Mouse (Mus musculus): ENCODE measurements at regions not wholly inside any gene's neighbourhood (a gene's known extent, or its start where the extent isn't known, plus 50 kb on each side); places are given as distances from the start of the nearest gene placed in this dataset.

DNA sequence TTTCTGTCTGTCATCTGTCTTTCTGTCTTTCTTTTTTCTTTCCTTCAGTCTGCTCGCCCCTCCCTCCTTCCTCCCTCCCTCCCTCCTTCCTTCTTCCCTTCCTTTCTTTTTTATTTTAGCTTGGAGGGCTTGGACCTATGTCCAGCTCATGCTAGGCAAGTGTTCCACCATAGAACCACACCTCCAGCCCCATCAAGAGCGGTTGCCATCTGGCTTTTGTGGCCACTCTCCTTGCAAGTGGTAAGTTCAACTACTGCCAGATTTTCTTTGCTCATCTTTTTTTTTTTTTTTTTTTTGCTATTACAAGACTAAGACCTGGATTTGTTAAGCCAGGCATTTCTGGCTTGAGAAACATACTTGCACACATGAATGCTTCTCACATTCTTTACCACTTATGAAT, 231.7 kb downstream of the Btg1 start:
- no peak for TF ChIP-seq CTCF (IDR thresholded peaks at IDR 0.05; ENCODE audit: low read depth, low read length)
- TF ChIP-seq POLR2A (IDR thresholded peaks at IDR 0.05; ENCODE audit: extremely low read depth, insufficient read depth, low read length) = no peak
- 96% methylated on average over 2 of the region's 2 CpGs for WGBS
- no peaks in the 10 kb centered on the region for H3K4me1 ChIP-seq (ENCODE audit: control insufficient read depth, insufficient read depth, low read length)
- H3K4me3 ChIP-seq (ENCODE audit: insufficient read depth, low read depth, low read length) = no peak overlapping the region
- H3K27me3 ChIP-seq (ENCODE audit: control insufficient read depth, insufficient read depth, low read length) = no peaks in the 10 kb centered on the region
- H3K36me3 ChIP-seq (ENCODE audit: control insufficient read depth, insufficient read depth, low read length) = no peaks in the 10 kb centered on the region
- DNase-seq (ENCODE audit: extremely low read depth, low read depth, low spot score) = no peak
- H3K27ac ChIP-seq (replicated peaks; ENCODE audit: insufficient read depth, low read depth, low read length) = no peak overlapping the region
- no peak overlapping the region for H3K9ac ChIP-seq (ENCODE audit: low read depth, low read length)
- H3K79me2 ChIP-seq (ENCODE audit: control insufficient read depth, insufficient read depth, low read length) = no peaks in the 10 kb centered on the region

DNA sequence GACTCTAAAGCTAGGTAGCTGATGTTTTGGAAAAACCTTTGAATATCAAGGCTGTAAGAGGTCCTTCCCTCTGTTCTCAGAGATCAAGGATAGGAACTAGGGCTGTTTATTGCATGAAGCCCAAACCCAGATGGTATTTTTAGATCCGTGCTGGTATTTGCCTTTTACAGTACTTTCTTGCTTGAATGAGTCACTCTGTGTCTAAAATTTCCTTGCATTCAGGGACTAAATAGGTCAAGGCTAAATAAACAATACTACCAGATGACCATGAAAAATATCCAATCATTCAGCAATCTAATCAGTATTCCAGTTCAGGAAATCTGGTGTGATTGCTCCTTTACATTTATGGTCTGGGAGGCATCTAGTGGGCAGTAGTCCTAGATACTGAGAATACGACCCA, 243.6 kb downstream of the Btg1 start:
- TF ChIP-seq POLR2A (IDR thresholded peaks at IDR 0.05; ENCODE audit: extremely low read depth, insufficient read depth, low read length) (no peak), CTCF (IDR thresholded peaks at IDR 0.05; ENCODE audit: low read depth, low read length) (no peak)
- Histone ChIP-seq H3K27ac (replicated peaks; ENCODE audit: insufficient read depth, low read depth, low read length) (no peak overlapping the region), H3K79me2 (ENCODE audit: control insufficient read depth, insufficient read depth, low read length) (no peaks in the 10 kb centered on the region), H3K4me1 (ENCODE audit: control insufficient read depth, insufficient read depth, low read length) (no peaks in the 10 kb centered on the region), H3K36me3 (ENCODE audit: control insufficient read depth, insufficient read depth, low read length) (no peaks in the 10 kb centered on the region), H3K9ac (ENCODE audit: low read depth, low read length) (no peak overlapping the region), H3K4me3 (ENCODE audit: insufficient read depth, low read depth, low read length) (no peak overlapping the region), H3K27me3 (ENCODE audit: control insufficient read depth, insufficient read depth, low read length) (no peaks in the 10 kb centered on the region)
- WGBS = 83% methylated on average over 2 of the region's 2 CpGs
- DNase-seq (ENCODE audit: extremely low read depth, low read depth, low spot score) = no peak

- TF ChIP-seq POLR2A (IDR thresholded peaks at IDR 0.05; ENCODE audit: extremely low read depth, insufficient read depth, low read length) (no peak), CTCF (IDR thresholded peaks at IDR 0.05; ENCODE audit: low read depth, low read length) (no peak)
- Histone ChIP-seq H3K27me3 (ENCODE audit: control insufficient read depth, insufficient read depth, low read length) (no peaks in the 10 kb centered on the region), H3K27ac (replicated peaks; ENCODE audit: insufficient read depth, low read depth, low read length) (no peak overlapping the region), H3K36me3 (ENCODE audit: control insufficient read depth, insufficient read depth, low read length) (no peaks in the 10 kb centered on the region), H3K4me1 (ENCODE audit: control insufficient read depth, insufficient read depth, low read length) (no peaks in the 10 kb centered on the region), H3K9ac (ENCODE audit: low read depth, low read length) (no peak overlapping the region), H3K4me3 (ENCODE audit: insufficient read depth, low read depth, low read length) (no peak overlapping the region), H3K79me2 (ENCODE audit: control insufficient read depth, insufficient read depth, low read length) (no peaks in the 10 kb centered on the region)
- WGBS = 90% methylated on average over 8 of the region's 8 CpGs
- no peak for DNase-seq (ENCODE audit: extremely low read depth, low read depth, low spot score)
These were observed 246.4 kb downstream of the Btg1 start for GRCm38 (mm10) chr10:96863230-96863629.

- Histone ChIP-seq H3K4me1 (ENCODE audit: control insufficient read depth, insufficient read depth, low read length) (no peaks in the 10 kb centered on the region), H3K4me3 (ENCODE audit: insufficient read depth, low read depth, low read length) (no peak overlapping the region), H3K9ac (ENCODE audit: low read depth, low read length) (no peak overlapping the region), H3K36me3 (ENCODE audit: control insufficient read depth, insufficient read depth, low read length) (no peaks in the 10 kb centered on the region), H3K27ac (replicated peaks; ENCODE audit: insufficient read depth, low read depth, low read length) (no peak overlapping the region), H3K79me2 (ENCODE audit: control insufficient read depth, insufficient read depth, low read length) (no peaks in the 10 kb centered on the region), H3K27me3 (ENCODE audit: control insufficient read depth, insufficient read depth, low read length) (no peaks in the 10 kb centered on the region)
- WGBS = 91% methylated on average over 3 of the region's 3 CpGs
- no peak for DNase-seq (ENCODE audit: extremely low read depth, low read depth, low spot score)
- TF ChIP-seq CTCF (IDR thresholded peaks at IDR 0.05; ENCODE audit: low read depth, low read length) (no peak), POLR2A (IDR thresholded peaks at IDR 0.05; ENCODE audit: extremely low read depth, insufficient read depth, low read length) (no peak)
These were observed 249.7 kb downstream of the Btg1 start for GRCm38 (mm10) chr10:96866468-96866867.

DNA sequence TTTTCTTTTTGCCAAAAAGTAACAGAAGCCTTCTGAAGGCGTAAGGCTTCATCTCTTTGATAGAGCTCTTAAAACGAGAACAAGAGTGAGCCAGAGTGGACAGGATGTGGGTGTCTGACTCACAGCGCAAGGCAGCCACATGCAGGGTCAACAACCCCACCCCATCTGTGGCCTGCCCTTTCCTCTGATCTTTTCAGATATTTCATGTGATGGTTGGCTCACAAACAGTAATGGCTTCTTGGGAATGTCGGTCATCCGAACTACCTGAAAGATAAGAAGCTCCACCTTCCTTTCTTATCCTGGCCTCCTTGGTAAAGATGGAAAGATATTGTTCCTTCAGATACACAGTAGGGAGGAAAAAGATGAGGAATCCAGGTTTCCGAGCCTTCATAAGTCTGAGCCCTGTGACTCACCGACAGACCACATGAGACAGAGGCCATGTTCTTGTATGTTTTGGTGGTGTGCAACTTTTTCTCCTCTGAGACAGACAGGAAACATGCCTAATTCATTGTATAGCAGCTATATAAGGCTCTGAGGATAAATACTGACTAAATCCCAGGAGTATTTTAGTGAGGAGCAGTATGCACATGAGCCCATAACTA, 254.9 kb downstream of the Btg1 start:
- no peak for DNase-seq (ENCODE audit: extremely low read depth, low read depth, low spot score)
- Histone ChIP-seq H3K27ac (replicated peaks; ENCODE audit: insufficient read depth, low read depth, low read length) (no peak overlapping the region), H3K36me3 (ENCODE audit: control insufficient read depth, insufficient read depth, low read length) (no peaks in the 10 kb centered on the region), H3K4me3 (ENCODE audit: insufficient read depth, low read depth, low read length) (no peak overlapping the region), H3K9ac (ENCODE audit: low read depth, low read length) (no peak overlapping the region), H3K4me1 (ENCODE audit: control insufficient read depth, insufficient read depth, low read length) (no peaks in the 10 kb centered on the region), H3K79me2 (ENCODE audit: control insufficient read depth, insufficient read depth, low read length) (no peaks in the 10 kb centered on the region), H3K27me3 (ENCODE audit: control insufficient read depth, insufficient read depth, low read length) (no peaks in the 10 kb centered on the region)
- 79% methylated on average over 7 of the region's 7 CpGs for WGBS
- no peak for TF ChIP-seq CTCF (IDR thresholded peaks at IDR 0.05; ENCODE audit: low read depth, low read length)
- no peak for TF ChIP-seq POLR2A (IDR thresholded peaks at IDR 0.05; ENCODE audit: extremely low read depth, insufficient read depth, low read length)

DNA sequence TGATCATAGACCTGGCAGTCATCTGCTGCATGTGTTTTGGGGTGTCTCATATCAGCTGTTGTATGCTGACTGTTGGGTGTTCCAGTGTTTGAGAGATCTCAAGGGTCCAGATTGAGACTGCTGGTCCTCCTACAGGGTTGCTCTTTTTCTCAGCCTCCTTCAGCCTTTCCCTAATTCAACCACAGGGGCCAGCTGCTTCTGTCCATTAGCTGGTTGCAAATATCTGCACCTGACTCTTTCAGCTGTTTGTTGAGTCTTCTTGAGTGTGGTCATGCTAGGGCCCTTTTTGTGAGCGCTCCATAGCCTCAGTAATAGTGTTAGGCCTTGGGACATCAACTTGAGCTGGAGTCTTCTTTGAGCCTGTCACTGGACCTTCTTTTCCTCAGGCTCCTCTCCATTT, 257.8 kb downstream of the Btg1 start:
- Histone ChIP-seq H3K27me3 (ENCODE audit: control insufficient read depth, insufficient read depth, low read length) (no peaks in the 10 kb centered on the region), H3K79me2 (ENCODE audit: control insufficient read depth, insufficient read depth, low read length) (no peaks in the 10 kb centered on the region), H3K4me3 (ENCODE audit: insufficient read depth, low read depth, low read length) (no peak overlapping the region), H3K27ac (replicated peaks; ENCODE audit: insufficient read depth, low read depth, low read length) (no peak overlapping the region), H3K36me3 (ENCODE audit: control insufficient read depth, insufficient read depth, low read length) (no peaks in the 10 kb centered on the region), H3K9ac (ENCODE audit: low read depth, low read length) (no peak overlapping the region), H3K4me1 (ENCODE audit: control insufficient read depth, insufficient read depth, low read length) (no peaks in the 10 kb centered on the region)
- TF ChIP-seq CTCF (IDR thresholded peaks at IDR 0.05; ENCODE audit: low read depth, low read length) (no peak), POLR2A (IDR thresholded peaks at IDR 0.05; ENCODE audit: extremely low read depth, insufficient read depth, low read length) (no peak)
- 100% methylated on average over 1 of the region's 1 CpGs for WGBS
- DNase-seq (ENCODE audit: extremely low read depth, low read depth, low spot score) = no peak

Measured in liver, adult 2 months (tissue).